Mouse (Mus musculus): Measurements from ENCODE around the gene Alad. TPM values are rescaled to one million over a fixed set of nuclear protein-coding genes. Genes with fewer than 3 reads are reported as not detected.

Gene Alad
- polyA plus RNA-seq (2017; shearing (Covaris generic)), result 25.7 TPM

DNA sequence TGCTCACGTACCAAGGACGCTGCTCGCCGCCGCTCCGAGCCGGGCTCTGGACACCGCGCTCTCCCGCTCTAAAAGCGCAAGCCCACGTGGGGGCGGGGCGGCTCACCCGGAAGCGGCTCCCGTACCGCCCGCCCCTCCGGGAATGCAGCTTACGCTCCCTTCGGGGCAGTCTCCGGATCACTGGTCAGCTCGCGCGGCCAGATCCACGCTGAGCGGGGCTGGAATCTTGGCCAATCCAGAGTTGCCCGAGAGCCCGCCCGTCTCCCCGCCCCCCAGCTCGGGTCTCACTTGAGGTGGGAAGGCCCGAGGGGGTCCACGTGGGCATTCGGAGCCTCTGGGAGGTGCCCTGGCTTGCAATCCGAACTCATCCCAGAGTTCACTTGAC lies at the start of gene Alad:
Alad (minus strand) TSS at position 70 of the 385 bp plus-strand sequence.

DNA sequence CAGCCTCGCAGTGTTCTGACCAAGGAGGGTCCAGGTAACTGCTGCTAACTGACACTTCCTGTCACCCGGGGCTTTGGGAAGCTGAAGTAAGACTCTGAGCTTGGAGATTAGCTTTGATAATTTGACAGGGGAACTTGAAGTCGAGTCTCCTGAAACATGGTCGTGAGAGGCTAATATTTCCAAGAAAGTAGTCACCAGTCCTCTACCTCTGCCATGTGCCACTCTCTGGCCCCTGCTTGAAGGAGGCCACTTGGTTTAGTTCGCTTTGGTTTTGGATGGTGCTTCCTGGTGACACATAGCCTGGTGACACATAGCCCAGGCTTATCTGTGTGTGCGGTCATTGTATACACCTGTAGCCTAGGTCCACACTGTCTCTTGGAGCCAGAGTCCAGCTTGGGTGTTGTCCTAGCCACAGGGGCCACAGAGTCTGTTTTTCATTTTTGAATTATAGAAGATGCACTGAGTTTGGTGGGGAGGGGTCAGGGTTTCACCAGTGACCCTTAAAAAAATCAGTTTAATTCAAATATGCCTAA lies 40.1 kb upstream of the Alad start, which contains the start of gene Rgs3:
Rgs3 (plus strand) TSS at position 51 of the 533 bp plus-strand sequence.

DNA sequence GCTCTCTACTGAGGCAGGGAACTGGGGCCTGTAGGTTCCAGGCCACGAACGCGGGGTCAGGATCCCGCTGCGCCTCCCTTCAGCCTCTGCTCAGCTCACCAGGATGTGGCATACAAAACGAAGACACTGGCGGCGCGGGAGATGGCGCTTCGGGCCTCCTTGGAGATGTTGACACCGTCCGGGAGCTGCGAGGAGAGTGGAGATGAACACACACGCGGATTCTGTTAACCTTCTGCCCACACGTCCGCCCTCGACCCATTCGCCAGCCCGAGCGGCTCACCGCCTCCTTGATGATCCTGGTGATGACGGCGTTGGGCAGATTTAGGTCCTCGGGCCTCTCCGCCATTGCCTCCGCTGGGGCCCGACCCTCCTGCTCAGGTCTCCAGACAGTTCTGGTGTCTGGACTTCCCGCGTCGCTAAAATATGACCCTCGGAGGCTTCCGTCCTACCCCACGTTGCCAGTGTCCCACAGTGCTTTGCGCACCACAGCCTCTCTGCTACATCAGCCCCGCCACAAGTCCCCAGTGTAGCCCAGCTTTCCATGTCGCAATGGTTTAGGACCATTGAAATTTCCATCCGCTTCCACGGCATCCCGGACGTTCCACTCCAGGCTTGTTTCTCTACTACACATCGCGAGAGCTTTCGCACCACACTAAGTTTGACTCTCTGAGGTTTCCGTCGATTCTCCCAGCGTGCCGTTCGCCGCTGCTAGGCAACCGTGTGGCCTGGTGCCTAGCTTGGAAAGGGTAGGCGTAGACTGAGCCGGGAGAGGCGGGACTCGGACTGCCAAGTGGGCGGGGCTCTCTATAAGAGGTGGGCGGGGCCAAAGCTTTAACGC lies 5.2 kb upstream of the Alad start, which contains the start of the genes Pole3 and 4933430I17Rik:
Pole3 (minus strand) TSS at position 418 of the 838 bp plus-strand sequence.
4933430I17Rik (plus strand) TSS at position 719 of the 838 bp plus-strand sequence.

DNA sequence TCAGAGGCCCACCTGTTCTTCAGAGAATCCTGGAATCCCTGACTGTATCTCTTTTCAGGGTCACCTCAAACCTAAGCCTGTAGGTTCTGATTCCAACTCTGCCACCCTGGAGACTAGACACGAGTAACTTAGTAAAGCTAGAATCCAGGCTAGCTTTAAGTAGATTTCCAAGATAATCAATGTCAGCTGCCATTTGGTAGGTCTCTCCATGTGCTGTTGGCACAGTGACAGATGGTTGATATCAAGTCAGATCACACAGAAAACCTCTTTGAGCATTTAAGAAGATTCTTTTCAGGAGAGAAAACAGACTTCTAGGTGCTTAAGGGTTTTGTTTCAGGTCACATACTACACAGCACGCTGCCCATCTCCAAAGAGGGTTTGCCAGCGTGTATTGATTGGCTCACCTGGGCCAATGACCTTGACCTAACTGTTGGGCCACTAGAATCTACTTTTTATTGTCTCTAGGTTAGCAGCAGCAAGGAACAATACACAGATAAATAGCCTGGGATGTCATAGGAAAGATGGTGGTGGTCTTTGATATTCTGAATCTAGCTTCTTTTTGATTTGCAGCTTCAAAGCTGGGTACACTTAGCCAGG lies 16.2 kb downstream of the Alad start, which contains the start of gene Hdhd3:
Hdhd3 (minus strand) TSS at position 94 of the 597 bp plus-strand sequence.

DNA sequence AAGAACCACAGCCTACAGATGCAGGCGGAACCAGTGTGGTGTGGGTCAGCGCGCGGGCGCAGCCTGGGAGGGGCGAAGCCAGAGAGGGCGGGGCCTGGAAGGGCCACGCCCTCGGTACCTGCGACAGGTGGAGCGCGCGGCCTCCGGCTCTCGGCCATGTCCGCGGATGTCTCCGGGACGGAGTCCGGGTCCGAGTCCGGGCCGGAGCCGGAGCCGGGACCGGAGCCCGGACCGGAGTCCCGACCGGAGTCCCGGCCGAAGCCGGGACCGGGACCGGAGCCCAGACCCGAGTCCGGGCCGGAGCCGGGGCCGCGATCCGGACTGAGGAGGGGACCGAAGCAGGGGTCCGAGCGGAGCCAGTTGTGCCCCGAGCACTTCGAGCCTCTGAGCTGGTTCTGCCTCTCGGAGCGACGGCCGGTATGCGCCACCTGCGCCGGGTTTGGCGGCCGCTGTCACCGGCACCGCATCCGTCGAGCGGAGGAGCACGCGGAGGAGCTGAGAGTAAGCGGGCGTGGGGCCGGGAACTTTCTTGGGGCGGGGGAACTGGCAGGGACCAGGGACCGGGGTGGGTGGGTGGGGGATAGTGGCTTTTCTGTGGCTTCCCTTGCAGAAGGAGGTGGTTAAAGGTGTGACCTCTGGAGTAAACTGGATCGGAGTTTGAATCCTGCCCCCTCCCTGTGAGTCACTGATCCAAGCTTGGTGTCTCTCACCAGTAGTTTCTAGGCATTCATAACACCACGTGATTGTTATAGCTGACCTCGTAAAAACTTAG lies 39.6 kb downstream of the Alad start, which contains the start of gene Bspry:
Bspry (plus strand) TSS at position 117 of the 772 bp plus-strand sequence.

DNA sequence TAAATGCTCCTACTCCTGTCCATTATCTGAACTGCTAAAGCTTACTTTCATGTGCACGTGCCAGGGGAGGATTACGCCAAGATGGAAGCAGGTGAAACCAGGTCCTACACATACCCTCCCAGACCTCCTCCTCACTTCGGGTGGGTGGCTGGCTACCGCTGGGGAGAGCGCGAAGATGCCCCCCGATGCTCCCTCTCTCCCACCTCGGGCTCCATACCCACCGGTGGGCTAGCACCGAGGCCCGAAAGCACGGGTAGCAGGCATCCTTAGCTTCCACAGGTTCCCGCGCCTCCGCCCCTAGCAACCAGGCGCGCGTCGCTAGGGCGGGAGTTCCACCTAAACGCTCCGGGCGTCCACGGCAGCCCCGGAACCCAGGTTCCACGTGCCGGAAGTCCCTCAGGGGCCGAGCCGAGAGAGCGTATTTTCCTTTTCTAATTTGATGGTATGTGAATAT lies 49.1 kb downstream of the Alad start, which contains the start of gene Wdr31:
Wdr31 (minus strand) TSS at position 299 of the 454 bp plus-strand sequence.

Other genes with a start within 250 kb of the Alad start
- 46.1 TPM for gene Fkbp15, start 159.4 kb downstream of the Alad start, polyA plus RNA-seq (2017; shearing (Covaris generic))
- 15.6 TPM for gene Slc31a1, start 159.2 kb downstream of the Alad start, polyA plus RNA-seq (2017; shearing (Covaris generic))
- 52.7 TPM for gene Cdc26, start 111.3 kb downstream of the Alad start, polyA plus RNA-seq (2017; shearing (Covaris generic))
- 24.6 TPM for gene Prpf4, start 111.1 kb downstream of the Alad start, polyA plus RNA-seq (2017; shearing (Covaris generic))
- not detected for gene Rnf183, start 84.7 kb downstream of the Alad start, polyA plus RNA-seq (2017; shearing (Covaris generic))
- 1.2 TPM for gene Wdr31, start 49.0 kb downstream of the Alad start, polyA plus RNA-seq (2017; shearing (Covaris generic))
- gene Bspry, start 39.9 kb downstream of the Alad start, polyA plus RNA-seq (2017; shearing (Covaris generic)), result 15.7 TPM
- gene Hdhd3, start 16.5 kb downstream of the Alad start, polyA plus RNA-seq (2017; shearing (Covaris generic)), result 0.62 TPM
- gene Pole3, start 5.2 kb upstream of the Alad start, polyA plus RNA-seq (2017; shearing (Covaris generic)), result 14.8 TPM
- gene 4933430I17Rik, start 5.5 kb upstream of the Alad start, polyA plus RNA-seq (2017; shearing (Covaris generic)), result not detected
- 69.2 TPM for gene Rgs3, start 39.9 kb upstream of the Alad start, polyA plus RNA-seq (2017; shearing (Covaris generic))